Mouse (Mus musculus) heart, postnatal 0 days (tissue): ENCODE measurements around the gene Numa1.

Experiments
- CTCF ChIP-seq: IDR thresholded peaks from 2 replicates; pipeline ENCODE4 v1.5.1; 2016; ENCODE audit warnings: antibody characterized with exemption, control low read depth, low read depth
- EP300 ChIP-seq: IDR thresholded peaks from 2 replicates; pipeline ENCODE4 v1.6.1; 2016; ENCODE audit warnings: antibody characterized with exemption, low read depth

- no peak for TF ChIP-seq CTCF
- TF ChIP-seq EP300, result no peak
These were observed 127.4 kb downstream of the Numa1 start for GRCm38 (mm10) chr7:102061353-102061752.
